Comparison of ENCODE assay signal across 8 mouse cellular contexts in genomic region chr2:119155388-119155787, GRCm38 (mm10). TPM values are rescaled to one million over a fixed set of nuclear protein-coding genes. Genes with fewer than 3 reads are reported as not detected.
A peak's percentile ranks its signal among the peaks of the same experiment; 100 is the strongest.
DNase-seq lines count a peak whose midpoint lies in the region; ATAC-seq and TF ChIP-seq lines count a peak whose summit lies in the region.

No protein-coding gene starts in this region.

- H3K27ac ChIP-seq in heart, adult 2 months, result no peak overlapping the region
- no peak overlapping the region for H3K27ac ChIP-seq in hindbrain, embryonic 12.5 days
- no peak overlapping the region for H3K27ac ChIP-seq in midbrain, embryonic 13.5 days

- no peak for ATAC-seq in hindbrain, embryonic 12.5 days (ENCODE audit: low FRiP score)
- no peak for ATAC-seq in midbrain, embryonic 13.5 days

- no peaks in the 10 kb centered on the region for H3K9me3 ChIP-seq in hindbrain, embryonic 12.5 days (replicated peaks)
- no peaks in the 10 kb centered on the region for H3K9me3 ChIP-seq in midbrain, embryonic 13.5 days

- no peak for TF ChIP-seq CTCF in heart, adult 2 months (IDR thresholded peaks at IDR 0.05)

- peak overlapping the region; percentile 97 for H3K4me2 ChIP-seq in hindbrain, embryonic 12.5 days (replicated peaks)
- peak overlapping the region; percentile 97 for H3K4me2 ChIP-seq in midbrain, embryonic 13.5 days (replicated peaks)

- WGBS in heart, adult 2 months, result 36% methylated on average over 9 of the region's 9 CpGs
- 86% methylated on average over 9 of the region's 9 CpGs for WGBS in hindbrain, embryonic 12.5 days
- 88% methylated on average over 9 of the region's 9 CpGs for WGBS in midbrain, embryonic 13.5 days

- TF ChIP-seq POLR2A in heart, adult 2 months (IDR thresholded peaks at IDR 0.05; ENCODE audit: insufficient read depth, low read depth, low read length), result no peak

- peaks cover 6% of the 10 kb centered on the region for H3K4me1 ChIP-seq in heart, adult 2 months (ENCODE audit: control insufficient read depth, insufficient read depth, low read length)
- H3K4me1 ChIP-seq in hindbrain, embryonic 12.5 days, result peaks cover 17% of the 10 kb centered on the region
- H3K4me1 ChIP-seq in midbrain, embryonic 13.5 days (replicated peaks), result peaks cover 22% of the 10 kb centered on the region

- H3K9ac ChIP-seq in heart, adult 2 months (ENCODE audit: low read depth, low read length), result no peak overlapping the region
- H3K9ac ChIP-seq in hindbrain, embryonic 12.5 days, result peak overlapping the region; percentile 94; the same call in 1 of the 2 replicates
- no peak overlapping the region for H3K9ac ChIP-seq in midbrain, embryonic 13.5 days (replicated peaks)

- H3K4me3 ChIP-seq in heart, adult 2 months, result peak overlapping the region; percentile 100; the same call in 1 of the 2 replicates
- peak overlapping the region; percentile 99; the same call in 1 of the 2 replicates for H3K4me3 ChIP-seq in hindbrain, embryonic 12.5 days
- peak overlapping the region; percentile 99 for H3K4me3 ChIP-seq in midbrain, embryonic 13.5 days (replicated peaks)

- intact Hi-C loops in heart, adult 2 months (cut with DNase I), result no loop called here
- intact Hi-C loops in heart, postnatal 36 days (cut with DNase I), result no loop called here

- no peak for DNase-seq in heart, adult 2 months
- DNase-seq in heart, postnatal 36 days, result no peak
- peak; percentile 90 for DNase-seq in MEL-GATA-1-ER (ENCODE audit: extremely low read depth, low read depth)
- no peak for DNase-seq in cerebellum, adult 11 months
- DNase-seq in right cerebral cortex, postnatal 10 days (ENCODE audit: low spot score in 2 of 2), result no peak
- no peak for DNase-seq in cerebellum, postnatal 36 days

- H3K79me2 ChIP-seq in heart, adult 2 months (replicated peaks; ENCODE audit: control insufficient read depth, insufficient read depth, low read length), result no peaks in the 10 kb centered on the region

- TF ChIP-seq EP300 in heart, adult 2 months (IDR thresholded peaks at IDR 0.05; ENCODE audit: insufficient read depth, low read depth, low read length), result no peak

- H3K36me3 ChIP-seq in heart, adult 2 months (ENCODE audit: control insufficient read depth, insufficient read depth, low read length), result peaks cover 3% of the 10 kb centered on the region; the same call in 1 of the 2 replicates
- H3K36me3 ChIP-seq in hindbrain, embryonic 12.5 days, result peaks cover 39% of the 10 kb centered on the region
- peaks cover 39% of the 10 kb centered on the region for H3K36me3 ChIP-seq in midbrain, embryonic 13.5 days

- H3K27me3 ChIP-seq in heart, adult 2 months (ENCODE audit: control insufficient read depth, insufficient read depth, low read length), result no peaks in the 10 kb centered on the region
- H3K27me3 ChIP-seq in hindbrain, embryonic 12.5 days, result 0 out of 2 replicates have a peak, but pooled peaks cover 2% of the 10 kb centered on the region
- H3K27me3 ChIP-seq in midbrain, embryonic 13.5 days, result peaks cover 3% of the 10 kb centered on the region; the same call in 1 of the 2 replicates

RNA-seq across cellular contexts. Expression of gene Rmdn3, which starts 1.4 kb away (rescaled TPM):
- 10 to 100 TPM; 20.0 to 20.1 TPM for total RNA-seq in heart, adult 2 months (2021)
- 9.0 and 12.4 TPM in 2 replicates for polyA plus RNA-seq in heart, adult 2 months (2012; rRNA removed)
- total RNA-seq in heart, postnatal 36 days (2021), result 10 to 100 TPM; 14.3 to 19.9 TPM
- polyA plus RNA-seq in hindbrain, embryonic 12.5 days (2016; fragmentation: Nextera tagmentation; extraction: Ambion mirVana), result 45.5 and 45.9 TPM in 2 replicates
- polyA plus RNA-seq in midbrain, embryonic 13.5 days (2015; fragmentation: Nextera tagmentation; extraction: Ambion mirVana), result 41.0 and 44.3 TPM in 2 replicates

RNA-seq across cellular contexts. Expression of gene Gchfr, which starts 12.2 kb away (rescaled TPM):
- total RNA-seq in heart, adult 2 months (2021), result 10 to 100 TPM in 1 of 2 experiments, 1 to 10 TPM in 1; 8.0 to 10.2 TPM
- 19.3 and 28.8 TPM in 2 replicates for polyA plus RNA-seq in heart, adult 2 months (2012; rRNA removed)
- total RNA-seq in heart, postnatal 36 days (2021), result 1 to 10 TPM; 4.3 to 6.5 TPM
- polyA plus RNA-seq in hindbrain, embryonic 12.5 days (2016; fragmentation: Nextera tagmentation; extraction: Ambion mirVana), result 8.3 and 11.7 TPM in 2 replicates
- 4.4 and 15.5 TPM in 2 replicates for polyA plus RNA-seq in midbrain, embryonic 13.5 days (2015; fragmentation: Nextera tagmentation; extraction: Ambion mirVana)

RNA-seq across cellular contexts. Expression of gene Gm14137, which starts 18.9 kb away (rescaled TPM):
- total RNA-seq in heart, adult 2 months (2021), result not detected
- polyA plus RNA-seq in heart, adult 2 months (2012; rRNA removed), result 0.04 TPM in 1 of 2 replicates, not detected in the other
- not detected for total RNA-seq in heart, postnatal 36 days (2021)
- polyA plus RNA-seq in hindbrain, embryonic 12.5 days (2016; fragmentation: Nextera tagmentation; extraction: Ambion mirVana), result 0.96 and 1.1 TPM in 2 replicates
- 1.1 and 1.2 TPM in 2 replicates for polyA plus RNA-seq in midbrain, embryonic 13.5 days (2015; fragmentation: Nextera tagmentation; extraction: Ambion mirVana)

RNA-seq across cellular contexts. Expression of gene Rad51, which starts 42.8 kb away (rescaled TPM):
- under 1 TPM; 0.44 to 0.48 TPM for total RNA-seq in heart, adult 2 months (2021)
- 0.70 and 1.0 TPM in 2 replicates for polyA plus RNA-seq in heart, adult 2 months (2012; rRNA removed)
- total RNA-seq in heart, postnatal 36 days (2021), result 1 to 10 TPM in 1 of 2 experiments, under 1 TPM in 1; 0.54 to 1.7 TPM
- 31.4 and 33.7 TPM in 2 replicates for polyA plus RNA-seq in hindbrain, embryonic 12.5 days (2016; fragmentation: Nextera tagmentation; extraction: Ambion mirVana)
- polyA plus RNA-seq in midbrain, embryonic 13.5 days (2015; fragmentation: Nextera tagmentation; extraction: Ambion mirVana), result 21.3 and 22.5 TPM in 2 replicates

RNA-seq across cellular contexts. Expression of gene Zfyve19, which starts 53.0 kb away (rescaled TPM):
- total RNA-seq in heart, adult 2 months (2021), result 10 to 100 TPM in 1 of 2 experiments, 1 to 10 TPM in 1; 8.5 to 11.6 TPM
- polyA plus RNA-seq in heart, adult 2 months (2012; rRNA removed), result 17.1 and 25.2 TPM in 2 replicates
- total RNA-seq in heart, postnatal 36 days (2021), result 10 to 100 TPM; 11.0 to 13.2 TPM
- polyA plus RNA-seq in hindbrain, embryonic 12.5 days (2016; fragmentation: Nextera tagmentation; extraction: Ambion mirVana), result 46.9 and 53.3 TPM in 2 replicates
- 56.7 and 59.1 TPM in 2 replicates for polyA plus RNA-seq in midbrain, embryonic 13.5 days (2015; fragmentation: Nextera tagmentation; extraction: Ambion mirVana)
